Mouse (Mus musculus) forebrain, embryonic 14.5 days (tissue): ENCODE measurements at regions not wholly inside any gene's neighbourhood (a gene's known extent, or its start where the extent isn't known, plus 50 kb on each side); places are given as distances from the start of the nearest gene placed in this dataset.

ENCODE experiments used
- ATAC-seq: fragments of 200-750 bp; cut with Nextera tagmentation; 2 replicates; pipeline ENCODE4 v1.8.0; 2017; ENCODE audit warnings: mild to moderate bottlenecking, moderate library complexity
- DNase-seq: peaks from one replicate; pipeline ENCODE4 v3.0.0-alpha.2; 2015; ENCODE audit warnings: low spot score
- H3K27ac ChIP-seq: fragments of 300-500 bp; sonication (generic); 2 replicates; pipeline ENCODE4 v1.5.1; 2014; ENCODE audit warnings: low read depth, mild to moderate bottlenecking, control low read depth, low read length, moderate library complexity
- H3K27me3 ChIP-seq: fragments of 300-500 bp; sonication (generic); replicated peaks from 2 replicates; pipeline ENCODE4 v1.6.1; 2014; ENCODE audit warnings: low read length, control low read depth, mixed read lengths; ENCODE audit not compliant: control insufficient read depth, insufficient read depth
- H3K36me3 ChIP-seq: fragments of 300-500 bp; sonication (generic); 2 replicates; pipeline ENCODE4 v1.6.1; 2014; ENCODE audit warnings: low read length, control low read depth; ENCODE audit not compliant: control insufficient read depth, insufficient read depth
- H3K4me1 ChIP-seq: fragments of 300-500 bp; sonication (generic); 2 replicates; pipeline ENCODE4 v1.6.1; 2014; ENCODE audit warnings: antibody characterized with exemption, low read length, control low read depth; ENCODE audit not compliant: control insufficient read depth, insufficient read depth
- H3K4me2 ChIP-seq: fragments of 300-500 bp; sonication (generic); 2 replicates; pipeline ENCODE4 v1.6.1; 2014; ENCODE audit warnings: mild to moderate bottlenecking, control low read depth, low read length
- H3K4me3 ChIP-seq: fragments of 300-500 bp; sonication (generic); 2 replicates; pipeline ENCODE4 v1.5.1; 2014; ENCODE audit warnings: low read depth, low read length, control low read depth
- H3K9ac ChIP-seq: fragments of 300-500 bp; sonication (generic); 2 replicates; pipeline ENCODE4 v1.6.1; 2014; ENCODE audit warnings: mild to moderate bottlenecking, low read length, control low read depth, moderate library complexity
- H3K9me3 ChIP-seq: fragments of 300-500 bp; sonication (generic); replicated peaks from 2 replicates; pipeline ENCODE4 v1.6.1; 2016; ENCODE audit warnings: low read length, control low read depth, mixed read lengths; ENCODE audit not compliant: control insufficient read depth
- WGBS: fragments of 180-500 bp; shearing (Covaris S2); extraction: QIAGEN DNeasy Blood & Tissue Kit; methylation state at CpG from one replicate; pipeline ENCODE4 v1.1.7; 2014; 5-methylcytosine and 5-hydroxymethylcytosine counted together

GRCm38 (mm10) chr11:57958233-57958632 is 50.6 kb upstream of the Larp1 start:
- ATAC-seq (no peak), DNase-seq (no peak)
- H3K4me2 ChIP-seq, result no peak overlapping the region
- H3K36me3 ChIP-seq, result no peaks in the 10 kb centered on the region
- H3K4me1 ChIP-seq, result peaks cover 3% of the 10 kb centered on the region; the same call in 1 of the 2 replicates
- no peaks in the 10 kb centered on the region for H3K27me3 ChIP-seq
- no peaks in the 10 kb centered on the region for H3K9me3 ChIP-seq
- H3K4me3 ChIP-seq, result no peak overlapping the region
- WGBS, result 85% methylated on average over 7 of the region's 7 CpGs
- no peak overlapping the region for H3K9ac ChIP-seq
- H3K27ac ChIP-seq, result no peak overlapping the region

- ATAC-seq, result no peak
- Histone ChIP-seq H3K4me2 (no peak overlapping the region), H3K4me1 (no peaks in the 10 kb centered on the region), H3K27ac (no peak overlapping the region), H3K27me3 (no peaks in the 10 kb centered on the region), H3K9ac (no peak overlapping the region), H3K4me3 (no peak overlapping the region), H3K9me3 (no peaks in the 10 kb centered on the region), H3K36me3 (no peaks in the 10 kb centered on the region)
- DNase-seq, result no peak
- WGBS, result 88% methylated on average over 9 of the region's 9 CpGs
Observed at GRCm38 (mm10) chr11:57956909-57957308, 52.0 kb upstream of the Larp1 start.

- Histone ChIP-seq H3K27me3 (no peaks in the 10 kb centered on the region), H3K36me3 (no peaks in the 10 kb centered on the region), H3K9me3 (no peaks in the 10 kb centered on the region), H3K9ac (no peak overlapping the region), H3K27ac (no peak overlapping the region), H3K4me2 (no peak overlapping the region), H3K4me1 (no peaks in the 10 kb centered on the region), H3K4me3 (no peak overlapping the region)
- WGBS, result 97% methylated on average over 2 of the region's 2 CpGs
- ATAC-seq (no peak), DNase-seq (no peak)
Observed at GRCm38 (mm10) chr11:57956076-57956475, 52.8 kb upstream of the Larp1 start.

- Histone ChIP-seq H3K4me2 (no peak overlapping the region), H3K27ac (no peak overlapping the region), H3K4me1 (no peaks in the 10 kb centered on the region), H3K36me3 (no peaks in the 10 kb centered on the region), H3K9ac (no peak overlapping the region), H3K27me3 (no peaks in the 10 kb centered on the region), H3K9me3 (no peaks in the 10 kb centered on the region), H3K4me3 (no peak overlapping the region)
- ATAC-seq (no peak), DNase-seq (no peak)
- 89% methylated on average over 7 of the region's 7 CpGs for WGBS
Observed at GRCm38 (mm10) chr11:57955476-57955875, 53.4 kb upstream of the Larp1 start.

GRCm38 (mm10) chr11:57954510-57955184 is 54.2 kb upstream of the Larp1 start:
- no peaks in the 10 kb centered on the region for H3K4me1 ChIP-seq
- H3K9ac ChIP-seq, result no peak overlapping the region
- 87% methylated on average over 10 of the region's 10 CpGs for WGBS
- H3K4me2 ChIP-seq, result no peak overlapping the region
- H3K36me3 ChIP-seq, result no peaks in the 10 kb centered on the region
- H3K9me3 ChIP-seq, result no peaks in the 10 kb centered on the region
- no peaks in the 10 kb centered on the region for H3K27me3 ChIP-seq
- DNase-seq, result no peak
- H3K4me3 ChIP-seq, result no peak overlapping the region
- H3K27ac ChIP-seq, result no peak overlapping the region
- no peak for ATAC-seq

GRCm38 (mm10) chr11:57953694-57954093 is 55.2 kb upstream of the Larp1 start:
- H3K4me2 ChIP-seq, result no peak overlapping the region
- ATAC-seq, result no peak
- no peak overlapping the region for H3K27ac ChIP-seq
- no peak overlapping the region for H3K9ac ChIP-seq
- H3K4me3 ChIP-seq, result no peak overlapping the region
- WGBS, result 82% methylated on average over 7 of the region's 7 CpGs
- H3K4me1 ChIP-seq, result no peaks in the 10 kb centered on the region
- H3K27me3 ChIP-seq, result no peaks in the 10 kb centered on the region
- H3K36me3 ChIP-seq, result no peaks in the 10 kb centered on the region
- no peak for DNase-seq
- no peaks in the 10 kb centered on the region for H3K9me3 ChIP-seq

- 68% methylated on average over 3 of the region's 3 CpGs for WGBS
- Histone ChIP-seq H3K9ac (no peak overlapping the region), H3K4me1 (no peaks in the 10 kb centered on the region), H3K27me3 (no peaks in the 10 kb centered on the region), H3K9me3 (no peaks in the 10 kb centered on the region), H3K36me3 (no peaks in the 10 kb centered on the region), H3K4me2 (no peak overlapping the region), H3K27ac (no peak overlapping the region), H3K4me3 (no peak overlapping the region)
- ATAC-seq (no peak), DNase-seq (no peak)
Observed at GRCm38 (mm10) chr11:57952619-57953018, 56.2 kb upstream of the Larp1 start.

- DNase-seq (no peak), ATAC-seq (no peak)
- no peak overlapping the region for H3K27ac ChIP-seq
- no peak overlapping the region for H3K4me3 ChIP-seq
- no peaks in the 10 kb centered on the region for H3K36me3 ChIP-seq
- no peaks in the 10 kb centered on the region for H3K27me3 ChIP-seq
- H3K9me3 ChIP-seq, result no peaks in the 10 kb centered on the region
- no peak overlapping the region for H3K4me2 ChIP-seq
- 85% methylated on average over 20 of the region's 20 CpGs for WGBS
- H3K9ac ChIP-seq, result no peak overlapping the region
- no peaks in the 10 kb centered on the region for H3K4me1 ChIP-seq
Observed at GRCm38 (mm10) chr11:57951541-57952326, 57.1 kb upstream of the Larp1 start.

- Histone ChIP-seq H3K27me3 (no peaks in the 10 kb centered on the region), H3K36me3 (no peaks in the 10 kb centered on the region), H3K4me1 (no peaks in the 10 kb centered on the region), H3K27ac (no peak overlapping the region), H3K9ac (no peak overlapping the region), H3K9me3 (no peaks in the 10 kb centered on the region), H3K4me2 (no peak overlapping the region), H3K4me3 (no peak overlapping the region)
- ATAC-seq (no peak), DNase-seq (peak; percentile 79)
- WGBS, result 2% methylated on average over 4 of the region's 4 CpGs
Observed at GRCm38 (mm10) chr11:57950989-57951388, 57.9 kb upstream of the Larp1 start.
